Mouse (Mus musculus) megakaryocyte, embryonic 14.5 days (primary cell): ENCODE results near the gene Phf21a.

ENCODE experiments used
- FLI1 ChIP-seq: IDR thresholded peaks from 2 replicates; pipeline ENCODE4 v1.6.1; 2012; ENCODE audit warnings: low read length, inconsistent platforms, mixed read lengths
- GATA1 ChIP-seq: IDR thresholded peaks from 3 replicates; pipeline ENCODE4 v1.6.1; 2012; ENCODE audit warnings: mixed read lengths, low read length, inconsistent platforms, borderline replicate concordance

GRCm38 (mm10) chr2:92092817-92093216, at the start of gene Phf21a:
- TF ChIP-seq GATA1 (no peak), FLI1 (no peak)
